Mouse (Mus musculus) limb, embryonic 15.5 days (tissue): Measurements from ENCODE around the gene Zfp637. TPM values are rescaled to one million over a fixed set of nuclear protein-coding genes. Genes with fewer than 3 reads are reported as not detected.
"Not testable (repeated sequence)": the region's sequence is repeated elsewhere in the genome, so short reads cannot be mapped to it uniquely, and the experiment has no call there.

Experiments used
- ATAC-seq: fragments of 200-750 bp; cut with Nextera tagmentation; 2 replicates; pipeline ENCODE4 v1.8.0; 2017; ENCODE audit warnings: low read depth, moderate TSS enrichment; ENCODE audit not compliant: insufficient number of reproducible peaks, low FRiP score, low TSS enrichment
- H3K27ac ChIP-seq: fragments of 300-500 bp; sonication (generic); 2 replicates; pipeline ENCODE4 v1.5.1; 2015; ENCODE audit warnings: moderate library complexity, mild to moderate bottlenecking, inconsistent platforms
- H3K27me3 ChIP-seq: fragments of 300-500 bp; sonication (generic); 2 replicates; pipeline ENCODE4 v1.6.1; 2015; ENCODE audit warnings: inconsistent platforms
- H3K36me3 ChIP-seq: fragments of 300-500 bp; sonication (generic); 2 replicates; pipeline ENCODE4 v1.6.1; 2015; ENCODE audit warnings: inconsistent platforms
- H3K4me1 ChIP-seq: fragments of 300-500 bp; sonication (generic); 2 replicates; pipeline ENCODE4 v1.6.1; 2015; ENCODE audit warnings: inconsistent platforms
- H3K4me2 ChIP-seq: fragments of 300-500 bp; sonication (generic); 2 replicates; pipeline ENCODE4 v1.6.1; 2015; ENCODE audit warnings: mild to moderate bottlenecking, inconsistent platforms
- H3K4me3 ChIP-seq: fragments of 300-500 bp; sonication (generic); 2 replicates; pipeline ENCODE4 v1.5.1; 2015; ENCODE audit warnings: mild to moderate bottlenecking, inconsistent platforms
- H3K9ac ChIP-seq: fragments of 300-500 bp; sonication (generic); 2 replicates; pipeline ENCODE4 v1.6.1; 2015; ENCODE audit warnings: inconsistent platforms
- H3K9me3 ChIP-seq: fragments of 300-500 bp; sonication (generic); 2 replicates; pipeline ENCODE4 v1.6.1; 2016; ENCODE audit warnings: inconsistent platforms
- WGBS: fragments of 180-500 bp; shearing (Covaris S2); methylation state at CpG from one replicate; pipeline ENCODE4 v1.1.7; 2015; 5-methylcytosine and 5-hydroxymethylcytosine counted together
- polyA plus RNA-seq: library from polyadenylated mRNA; unstranded; fragments of >200 nt; fragmentation: Nextera tagmentation; extraction: Ambion mirVana; gene quantifications from 2 replicates; pipeline ENCODE4 v1.2.1, GENCODE M21; 2015

Zfp637 gene
- polyA plus RNA-seq, 1 experiment from 2014 or later = 134 TPM

DNA sequence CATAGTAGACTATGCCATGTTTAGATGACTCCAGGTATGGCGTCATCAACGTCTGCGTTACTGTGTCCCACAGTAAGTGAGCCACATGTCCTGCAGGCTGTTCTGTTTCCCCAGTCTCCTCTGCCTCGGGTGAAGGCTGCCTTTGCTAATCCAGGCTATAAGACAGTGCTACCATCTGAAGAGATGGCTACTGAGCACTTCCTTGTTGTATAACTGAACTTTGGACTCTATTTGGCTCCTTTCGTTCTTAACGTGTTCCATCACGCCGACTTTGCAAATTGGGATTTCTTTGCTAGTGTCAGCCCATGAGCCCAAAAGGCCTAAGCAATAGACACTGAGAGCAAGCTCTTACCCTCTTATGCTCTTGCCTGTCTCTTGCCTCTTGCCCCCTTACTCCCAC lies 27.2 kb downstream of the Zfp637 start:
- Histone ChIP-seq H3K4me1 (0 out of 2 replicates have a peak, but pooled peaks cover 4% of the 10 kb centered on the region), H3K4me3 (no peak overlapping the region), H3K4me2 (no peak overlapping the region), H3K9me3 (no peaks in the 10 kb centered on the region), H3K36me3 (0 out of 2 replicates have a peak, but pooled peaks cover 7% of the 10 kb centered on the region), H3K27ac (no peak overlapping the region), H3K9ac (no peak overlapping the region), H3K27me3 (no peaks in the 10 kb centered on the region)
- 89% methylated on average over 8 of the region's 8 CpGs for WGBS
- no peak for ATAC-seq

DNA sequence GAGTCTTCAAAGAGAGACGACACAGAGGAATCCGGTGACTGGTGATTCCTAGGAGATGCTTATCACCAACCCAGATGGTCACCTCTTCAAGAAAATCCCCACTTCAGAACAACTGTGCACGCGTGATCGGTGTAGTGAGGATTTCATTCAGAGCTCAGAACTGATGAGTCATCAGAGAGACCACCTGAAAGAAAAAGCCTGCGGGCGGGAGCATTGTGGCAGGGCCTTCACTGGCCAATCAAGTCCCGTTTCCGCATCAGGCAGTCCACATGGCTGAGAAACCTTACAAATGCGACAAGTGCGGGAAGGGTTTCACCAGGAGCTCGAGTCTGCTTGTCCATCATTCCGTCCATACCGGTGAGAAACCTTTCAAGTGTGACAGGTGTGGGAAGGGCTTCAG lies 30.1 kb downstream of the Zfp637 start:
- H3K27me3 ChIP-seq = no peaks in the 10 kb centered on the region
- ATAC-seq = no peak
- no peaks in the 10 kb centered on the region for H3K4me1 ChIP-seq
- no peak overlapping the region for H3K27ac ChIP-seq
- 79% methylated on average over 14 of the region's 14 CpGs for WGBS
- no peak overlapping the region for H3K9ac ChIP-seq
- H3K4me2 ChIP-seq = no peak overlapping the region
- 0 out of 2 replicates have a peak, but pooled peaks cover 7% of the 10 kb centered on the region for H3K36me3 ChIP-seq
- no peak overlapping the region for H3K4me3 ChIP-seq
- H3K9me3 ChIP-seq = no peaks in the 10 kb centered on the region

DNA sequence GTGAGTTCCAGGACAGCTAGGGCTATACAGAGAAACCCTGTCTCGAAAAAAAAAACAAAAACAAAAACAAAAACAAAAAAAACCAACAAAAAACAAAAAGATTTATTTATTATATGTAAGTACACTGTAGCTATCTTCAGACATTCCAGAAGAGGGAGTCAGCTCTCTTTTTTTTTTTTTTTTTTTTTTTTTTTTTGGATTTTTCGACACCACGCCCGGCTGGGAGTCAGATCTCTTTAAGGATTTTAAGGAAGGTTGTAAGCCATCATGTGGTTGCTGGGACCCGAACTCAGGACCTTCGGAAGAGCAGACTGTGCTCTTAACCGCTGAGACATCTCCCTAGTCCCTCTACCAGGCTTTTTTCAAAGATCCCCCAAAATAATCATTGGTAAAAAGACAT lies 32.5 kb downstream of the Zfp637 start:
- H3K27me3 ChIP-seq, ATAC-seq, H3K4me1 ChIP-seq, H3K27ac ChIP-seq, H3K4me2 ChIP-seq, H3K9ac ChIP-seq, H3K36me3 ChIP-seq, H3K9me3 ChIP-seq, H3K4me3 ChIP-seq: not testable (repeated sequence)
- WGBS = 90% methylated on average over 7 of the region's 7 CpGs

DNA sequence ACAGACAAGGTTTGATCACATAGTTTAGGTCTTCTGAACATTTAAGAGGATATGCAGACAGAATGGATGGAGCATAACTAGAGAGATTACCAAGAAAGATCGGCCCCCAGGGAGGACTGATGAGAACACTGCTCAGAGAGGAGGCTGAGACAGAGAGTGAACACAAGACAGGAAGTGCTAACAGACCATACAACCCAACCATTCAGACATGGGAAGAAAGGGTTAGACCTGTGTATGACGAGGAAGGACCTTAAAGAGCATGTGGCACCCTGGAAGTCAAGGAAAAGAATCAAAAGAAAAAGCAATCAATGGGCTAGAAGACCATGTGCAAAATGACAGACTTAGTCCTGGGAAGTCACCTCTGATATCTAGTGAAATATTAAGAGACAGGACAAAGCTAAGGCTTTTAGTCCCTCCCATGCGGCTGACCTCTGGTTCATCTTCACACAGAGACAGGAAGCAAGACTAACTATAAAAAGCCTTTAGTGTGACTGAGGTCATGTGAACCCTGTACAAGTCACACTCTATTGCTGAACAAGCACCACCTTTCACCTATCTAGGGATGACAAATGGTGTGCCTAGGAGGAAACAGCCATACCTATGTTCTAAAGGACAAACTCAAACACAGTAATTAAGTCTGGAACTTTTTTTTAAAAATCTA lies 33.8 kb downstream of the Zfp637 start:
- no peak for ATAC-seq
- WGBS = 78% methylated on average over 3 of the region's 3 CpGs
- Histone ChIP-seq H3K4me1 (no peaks in the 10 kb centered on the region), H3K27ac (no peak overlapping the region), H3K4me2 (no peak overlapping the region), H3K27me3 (no peaks in the 10 kb centered on the region), H3K36me3 (0 out of 2 replicates have a peak, but pooled peaks cover 5% of the 10 kb centered on the region), H3K9me3 (no peaks in the 10 kb centered on the region), H3K9ac (no peak overlapping the region), H3K4me3 (no peak overlapping the region)

DNA sequence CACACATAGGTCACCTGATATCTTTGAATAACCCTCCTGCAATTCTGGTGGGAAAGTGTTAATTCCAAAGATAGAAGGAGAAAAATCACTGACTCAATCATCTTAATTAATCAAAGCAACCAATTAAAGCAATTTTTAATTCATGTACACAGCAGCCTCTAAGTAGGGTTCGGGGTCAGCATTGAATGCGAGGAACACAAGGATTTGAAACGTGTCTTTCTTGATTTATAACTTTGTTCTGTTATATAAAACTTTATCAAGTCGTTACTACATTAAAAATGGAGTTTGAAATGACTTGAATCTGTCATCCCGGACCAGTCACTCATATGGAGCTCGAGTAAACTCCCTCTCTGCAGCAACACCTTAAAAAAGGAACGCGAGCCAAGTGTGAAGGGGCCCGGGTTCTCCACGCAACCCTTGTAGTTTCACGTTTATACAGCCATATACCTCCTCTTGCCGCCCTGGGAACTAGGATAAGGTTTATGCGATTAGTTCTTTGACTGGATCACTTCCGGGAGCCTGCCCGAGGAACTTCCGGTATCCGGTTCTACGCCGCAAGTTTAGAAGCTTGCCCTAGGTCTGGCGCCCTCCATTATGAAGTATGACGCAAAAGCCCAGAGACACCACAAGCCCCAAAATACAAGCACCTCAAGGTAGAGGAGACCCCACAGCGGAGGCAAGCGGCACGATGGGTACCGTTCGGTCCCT lies 37.9 kb downstream of the Zfp637 start:
- peak; percentile 82 for ATAC-seq
- no peaks in the 10 kb centered on the region for H3K27me3 ChIP-seq
- WGBS = 11% methylated on average over 26 of the region's 26 CpGs
- no peaks in the 10 kb centered on the region for H3K36me3 ChIP-seq
- H3K9me3 ChIP-seq = no peaks in the 10 kb centered on the region
- peak overlapping the region; percentile 60 for H3K4me3 ChIP-seq
- H3K9ac ChIP-seq = peak overlapping the region; percentile 64
- H3K4me2 ChIP-seq = peak overlapping the region; percentile 70
- H3K4me1 ChIP-seq = peaks cover 7% of the 10 kb centered on the region
- H3K27ac ChIP-seq = peak overlapping the region; percentile 100

DNA sequence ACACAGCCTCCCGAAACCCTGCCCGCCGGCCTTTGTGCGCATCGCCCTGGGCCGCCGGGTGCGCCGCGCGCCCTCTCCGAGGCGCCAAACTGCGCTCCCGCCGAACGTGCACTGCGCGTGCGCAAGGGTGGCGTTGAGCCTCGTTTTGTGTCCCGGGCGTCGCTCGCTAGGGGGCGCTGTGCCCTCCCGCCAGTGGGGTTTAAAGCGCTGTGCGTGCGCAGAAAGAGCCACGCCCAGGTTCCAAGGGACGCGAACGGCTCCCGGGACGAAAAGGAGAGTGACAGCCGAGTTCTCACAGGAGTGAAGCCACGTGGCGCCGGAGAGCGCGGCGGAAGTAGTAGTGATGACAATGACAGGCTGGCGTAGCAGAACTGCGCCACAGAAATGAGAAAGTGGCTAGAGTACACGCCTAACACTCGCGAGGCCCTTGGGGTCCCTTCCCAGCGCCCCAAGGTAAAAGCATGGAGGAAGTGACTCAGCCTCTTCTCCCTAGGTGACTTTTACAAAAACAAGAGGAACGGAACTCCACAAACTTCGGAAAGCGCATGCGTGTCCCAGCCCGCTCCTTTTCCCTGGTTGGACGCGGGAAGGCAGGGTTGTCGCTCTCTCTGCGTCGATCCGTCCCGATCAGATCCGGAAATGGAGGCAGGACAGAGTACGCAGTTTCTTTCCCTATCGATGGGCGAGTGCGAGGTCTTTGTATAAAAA lies 38.6 kb downstream of the Zfp637 start:
- Histone ChIP-seq H3K4me2 (peak overlapping the region; percentile 70), H3K36me3 (no peaks in the 10 kb centered on the region), H3K27me3 (no peaks in the 10 kb centered on the region), H3K4me3 (peak overlapping the region; percentile 60), H3K4me1 (peaks cover 7% of the 10 kb centered on the region), H3K27ac (peak overlapping the region; percentile 100), H3K9ac (peak overlapping the region; percentile 64), H3K9me3 (no peaks in the 10 kb centered on the region)
- under 1% methylated on average over 67 of the region's 67 CpGs for WGBS
- ATAC-seq = peak; percentile 93

DNA sequence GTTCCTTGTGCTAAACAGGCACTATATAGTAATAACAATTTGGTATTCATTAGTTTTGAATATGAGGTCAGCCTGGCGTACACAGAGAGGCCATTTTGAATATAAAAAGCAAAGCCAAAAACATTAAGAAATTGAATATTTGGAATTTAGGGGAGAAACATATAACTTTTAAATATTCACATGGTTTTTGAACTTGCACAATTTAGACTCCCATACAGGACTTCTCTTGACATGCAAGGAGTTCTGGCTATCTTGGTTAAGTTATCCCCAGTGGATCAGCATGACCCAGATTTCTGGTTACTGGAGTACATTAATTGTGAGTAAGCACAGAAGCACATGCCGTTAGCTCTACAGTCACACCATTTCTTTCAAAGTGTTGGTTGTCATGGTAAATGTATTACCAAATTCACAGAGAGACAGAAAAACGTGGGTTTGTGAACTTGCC lies 39.4 kb downstream of the Zfp637 start:
- Histone ChIP-seq H3K27ac (peak overlapping the region; percentile 100), H3K9me3 (no peaks in the 10 kb centered on the region), H3K9ac (no peak overlapping the region), H3K36me3 (no peaks in the 10 kb centered on the region), H3K4me2 (peak overlapping the region; percentile 70), H3K27me3 (no peaks in the 10 kb centered on the region), H3K4me1 (peaks cover 7% of the 10 kb centered on the region), H3K4me3 (peak overlapping the region; percentile 60)
- ATAC-seq = no peak
- WGBS = 35% methylated on average over 3 of the region's 3 CpGs

DNA sequence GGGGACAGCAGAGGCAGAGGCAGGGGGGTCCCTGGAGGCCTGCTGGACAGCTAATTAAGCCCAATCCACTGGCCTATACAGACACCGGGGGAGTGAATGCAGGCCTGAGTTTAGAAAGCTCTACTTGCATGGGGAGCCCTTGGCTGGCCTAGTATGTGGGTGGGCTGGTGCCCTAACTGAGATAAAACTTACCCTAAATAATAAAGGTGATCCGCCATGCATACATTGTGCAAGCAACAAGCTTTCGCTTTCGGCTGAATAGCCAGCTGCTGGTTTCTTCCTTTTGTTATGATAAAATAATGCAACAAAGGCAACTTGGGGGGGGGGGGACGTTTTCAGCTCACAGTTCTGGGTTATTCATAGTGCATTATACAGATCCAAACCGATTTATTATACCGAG lies 40.2 kb downstream of the Zfp637 start:
- ATAC-seq = no peak

DNA sequence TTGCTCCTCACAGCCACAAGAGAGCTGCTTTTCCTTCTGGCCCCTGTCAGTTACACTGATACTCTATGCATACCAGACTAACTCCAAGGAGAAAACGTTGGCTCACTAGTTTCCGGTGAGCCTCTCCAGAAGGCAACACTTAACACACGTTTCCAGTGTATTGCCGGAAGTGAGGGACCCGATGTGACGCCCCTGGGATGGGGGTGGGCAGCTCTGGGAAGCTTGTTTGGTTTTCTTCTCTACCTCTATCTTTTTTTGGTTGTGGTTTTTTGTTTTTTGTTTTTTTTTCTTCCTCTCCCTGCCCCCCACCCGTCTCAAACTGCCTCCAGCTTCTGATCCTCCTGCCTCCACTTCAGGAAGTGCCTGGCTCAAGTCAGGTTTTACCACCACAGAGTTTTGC lies 41.0 kb downstream of the Zfp637 start:
- H3K36me3 ChIP-seq = no peaks in the 10 kb centered on the region
- no peak overlapping the region for H3K4me2 ChIP-seq
- H3K27ac ChIP-seq = no peak overlapping the region
- no peaks in the 10 kb centered on the region for H3K9me3 ChIP-seq
- 62% methylated on average over 7 of the region's 7 CpGs for WGBS
- no peak overlapping the region for H3K9ac ChIP-seq
- H3K27me3 ChIP-seq = no peaks in the 10 kb centered on the region
- ATAC-seq = no peak
- no peak overlapping the region for H3K4me3 ChIP-seq
- peaks cover 7% of the 10 kb centered on the region for H3K4me1 ChIP-seq

More for the DNA sequence above, 40.2 kb downstream of the Zfp637 start:
- H3K4me3 ChIP-seq = no peak overlapping the region
- H3K4me1 ChIP-seq = peaks cover 7% of the 10 kb centered on the region
- no peaks in the 10 kb centered on the region for H3K36me3 ChIP-seq
- H3K27ac ChIP-seq = no peak overlapping the region
- H3K4me2 ChIP-seq = no peak overlapping the region
- WGBS = 87% methylated on average over 7 of the region's 7 CpGs
- H3K9ac ChIP-seq = no peak overlapping the region
- H3K9me3 ChIP-seq = no peaks in the 10 kb centered on the region
- no peaks in the 10 kb centered on the region for H3K27me3 ChIP-seq

DNA sequence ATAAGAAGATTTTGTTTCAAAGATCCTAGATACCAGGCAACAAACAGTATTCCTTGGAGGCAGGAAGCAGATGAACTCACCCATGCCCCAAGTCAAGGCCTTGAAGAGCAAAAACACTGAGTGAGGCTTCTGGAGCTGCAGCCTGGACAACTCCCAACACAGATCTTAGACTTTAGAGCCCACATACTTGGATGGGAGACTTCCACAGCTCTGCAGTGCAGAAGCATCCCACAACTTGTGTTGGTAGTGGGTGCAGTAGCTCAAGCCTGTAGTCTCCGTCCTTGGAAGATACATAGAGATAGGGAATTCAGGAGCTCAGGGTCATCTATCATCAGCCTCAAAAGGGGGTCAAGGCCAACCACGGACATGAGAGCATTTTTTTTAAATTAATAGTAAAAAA lies 45.0 kb downstream of the Zfp637 start:
- no peak overlapping the region for H3K4me2 ChIP-seq
- WGBS = 81% methylated on average over 2 of the region's 2 CpGs
- H3K4me3 ChIP-seq = no peak overlapping the region
- H3K27me3 ChIP-seq = no peaks in the 10 kb centered on the region
- no peak overlapping the region for H3K27ac ChIP-seq
- no peaks in the 10 kb centered on the region for H3K36me3 ChIP-seq
- no peak overlapping the region for H3K9ac ChIP-seq
- 0 out of 2 replicates have a peak, but pooled peaks cover 3% of the 10 kb centered on the region for H3K4me1 ChIP-seq
- no peaks in the 10 kb centered on the region for H3K9me3 ChIP-seq
- no peak for ATAC-seq

DNA sequence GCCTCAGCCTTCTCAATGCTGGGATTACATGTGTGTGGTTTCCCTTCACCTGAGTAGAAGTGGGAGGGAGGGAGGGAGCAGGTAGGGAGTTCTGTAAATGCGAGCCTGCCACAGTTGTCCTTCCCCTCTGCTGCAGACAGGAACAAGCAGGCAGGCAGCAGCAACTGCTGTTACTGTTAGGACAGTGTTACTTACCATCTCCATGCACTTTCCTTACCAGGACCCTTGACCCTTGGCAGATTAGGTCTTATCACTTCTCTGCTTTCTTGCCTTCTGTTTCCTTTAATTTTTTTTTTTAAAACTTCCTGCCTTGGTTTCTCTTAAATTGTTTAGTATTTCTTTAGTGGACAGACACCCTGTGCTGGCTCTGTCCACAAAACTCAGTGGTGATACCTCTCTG lies 47.1 kb downstream of the Zfp637 start:
- Histone ChIP-seq H3K27me3 (no peaks in the 10 kb centered on the region), H3K4me3 (no peak overlapping the region), H3K9me3 (no peaks in the 10 kb centered on the region), H3K4me1 (no peaks in the 10 kb centered on the region), H3K9ac (no peak overlapping the region), H3K36me3 (no peaks in the 10 kb centered on the region), H3K4me2 (no peak overlapping the region), H3K27ac (no peak overlapping the region)
- no peak for ATAC-seq
- WGBS = 22% methylated on average over 1 of the region's 1 CpGs

DNA sequence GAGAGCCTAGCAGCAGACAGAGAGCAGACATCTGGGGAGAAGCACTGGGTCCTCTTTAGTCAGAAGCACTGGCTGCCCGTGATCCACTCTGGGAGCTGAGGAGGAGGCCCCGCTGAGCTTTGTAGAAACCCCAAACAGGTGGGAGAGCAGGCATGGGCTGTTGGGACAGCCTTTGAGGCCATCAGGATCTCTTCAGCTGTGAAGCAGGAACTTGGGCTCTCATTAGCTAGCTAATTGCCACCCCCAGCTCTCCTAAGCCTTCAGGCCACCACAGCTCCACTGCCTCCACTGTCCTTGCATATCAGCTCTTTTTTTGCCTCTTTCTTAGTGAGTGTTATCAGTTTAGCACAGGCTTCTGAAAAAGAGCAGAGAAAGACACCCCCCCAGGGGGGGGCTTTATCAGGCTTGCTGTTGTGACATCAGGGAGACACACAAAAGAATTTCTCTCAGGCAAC lies 47.7 kb downstream of the Zfp637 start:
- H3K9ac ChIP-seq = no peak overlapping the region

More for the DNA sequence above, 47.7 kb downstream of the Zfp637 start:
- Histone ChIP-seq H3K36me3 (no peaks in the 10 kb centered on the region), H3K4me2 (no peak overlapping the region), H3K27ac (no peak overlapping the region), H3K9me3 (no peaks in the 10 kb centered on the region), H3K27me3 (no peaks in the 10 kb centered on the region), H3K4me3 (no peak overlapping the region), H3K4me1 (no peaks in the 10 kb centered on the region)
- no peak for ATAC-seq
- 44% methylated on average over 2 of the region's 2 CpGs for WGBS
